Mouse (Mus musculus) stomach, postnatal 0 days (tissue): ENCODE data around the gene Rcor1. TPM values are rescaled to one million over a fixed set of nuclear protein-coding genes. Genes with fewer than 3 reads are reported as not detected.

Experiments
- ATAC-seq: fragments of 200-750 bp; cut with Nextera tagmentation; 2 replicates; pipeline ENCODE4 v1.8.0; 2017; ENCODE audit not compliant: low FRiP score, low TSS enrichment
- DNase-seq: peaks from one replicate; pipeline ENCODE4 v3.0.0-alpha.2; 2016; ENCODE audit warnings: low spot score
- H3K27ac ChIP-seq: fragments of 300-500 bp; sonication (generic); replicated peaks from 2 replicates; pipeline ENCODE4 v1.5.1; 2014; ENCODE audit warnings: mild to moderate bottlenecking, control low read depth
- H3K27me3 ChIP-seq: fragments of 300-500 bp; sonication (generic); 2 replicates; pipeline ENCODE4 v1.6.1; 2014; ENCODE audit warnings: low read length; ENCODE audit not compliant: control insufficient read depth, insufficient read depth
- H3K36me3 ChIP-seq: fragments of 300-500 bp; sonication (generic); 2 replicates; pipeline ENCODE4 v1.6.1; 2014; ENCODE audit warnings: low read length, mixed read lengths; ENCODE audit not compliant: control insufficient read depth, insufficient read depth
- H3K4me1 ChIP-seq: fragments of 300-500 bp; sonication (generic); replicated peaks from 2 replicates; pipeline ENCODE4 v1.6.1; 2014; ENCODE audit warnings: antibody characterized with exemption; ENCODE audit not compliant: control insufficient read depth, insufficient read depth
- H3K4me2 ChIP-seq: fragments of 300-500 bp; sonication (generic); replicated peaks from 2 replicates; pipeline ENCODE4 v1.6.1; 2014; ENCODE audit warnings: low read depth, mild to moderate bottlenecking, control low read depth, moderate library complexity
- H3K4me3 ChIP-seq: fragments of 300-500 bp; sonication (generic); 2 replicates; pipeline ENCODE4 v1.5.1; 2014; ENCODE audit warnings: low read depth, low read length, control low read depth
- H3K9ac ChIP-seq: fragments of 300-500 bp; sonication (generic); 2 replicates; pipeline ENCODE4 v1.6.1; 2014; ENCODE audit warnings: mild to moderate bottlenecking, low read length, control low read depth, mixed read lengths
- H3K9me3 ChIP-seq: fragments of 300-500 bp; sonication (generic); 2 replicates; pipeline ENCODE4 v1.6.1; 2016; ENCODE audit warnings: low read length; ENCODE audit not compliant: control insufficient read depth
- CTCF ChIP-seq: IDR thresholded peaks from 2 replicates; pipeline ENCODE4 v1.5.1; 2016; ENCODE audit warnings: antibody characterized with exemption, low read depth, mild to moderate bottlenecking, moderate library complexity
- EP300 ChIP-seq: optimal IDR thresholded peaks from 2 replicates; pipeline ENCODE3; 2016; ENCODE audit warnings: antibody characterized with exemption
- WGBS: fragments of 180-500 bp; shearing (Covaris S2); extraction: QIAGEN DNeasy Blood & Tissue Kit; methylation state at CpG from one replicate; pipeline ENCODE4 v1.1.7; 2014; 5-methylcytosine and 5-hydroxymethylcytosine counted together
- polyA plus RNA-seq: library from polyadenylated mRNA; unstranded; fragments of >200 nt; fragmentation: Nextera tagmentation; extraction: Ambion mirVana; gene quantifications from 2 replicates; pipeline ENCODE4 v1.2.1, GENCODE M21; 2015

Gene Rcor1
- polyA plus RNA-seq, 1 experiment from 2014 or later, result 7.9 TPM

GRCm38 (mm10) chr12:111152981-111153710 lies 114.0 kb downstream of the Rcor1 start:
- ATAC-seq, result no peak
- H3K4me3 ChIP-seq, result no peak overlapping the region
- 63% methylated on average over 7 of the region's 7 CpGs for WGBS

GRCm38 (mm10) chr12:111153946-111154345 lies 114.8 kb downstream of the Rcor1 start:
- no peak overlapping the region for H3K27ac ChIP-seq
- H3K4me1 ChIP-seq, result no peaks in the 10 kb centered on the region; the same call in 1 of the 2 replicates
- H3K36me3 ChIP-seq, result no peaks in the 10 kb centered on the region
- DNase-seq, result no peak
- H3K27me3 ChIP-seq, result no peaks in the 10 kb centered on the region
- no peak overlapping the region for H3K4me3 ChIP-seq
- TF ChIP-seq EP300 (no peak), CTCF (no peak)
- H3K9ac ChIP-seq, result no peak overlapping the region
- H3K4me2 ChIP-seq, result no peak overlapping the region
- H3K9me3 ChIP-seq, result no peaks in the 10 kb centered on the region
- WGBS, result 58% methylated on average over 5 of the region's 5 CpGs
- ATAC-seq, result no peak

More at GRCm38 (mm10) chr12:111152981-111153710, 114.0 kb downstream of the Rcor1 start:
- Histone ChIP-seq H3K4me1 (no peaks in the 10 kb centered on the region; the same call in 1 of the 2 replicates), H3K9ac (no peak overlapping the region), H3K27ac (no peak overlapping the region), H3K9me3 (no peaks in the 10 kb centered on the region), H3K36me3 (no peaks in the 10 kb centered on the region), H3K27me3 (no peaks in the 10 kb centered on the region), H3K4me2 (no peak overlapping the region)
- DNase-seq, result no peak
- no peak for TF ChIP-seq CTCF
- TF ChIP-seq EP300, result no peak

GRCm38 (mm10) chr12:111154641-111155040 lies 115.5 kb downstream of the Rcor1 start:
- Histone ChIP-seq H3K4me3 (no peak overlapping the region), H3K4me1 (no peaks in the 10 kb centered on the region), H3K9ac (no peak overlapping the region), H3K27ac (no peak overlapping the region), H3K4me2 (no peak overlapping the region), H3K27me3 (no peaks in the 10 kb centered on the region), H3K36me3 (no peaks in the 10 kb centered on the region), H3K9me3 (no peaks in the 10 kb centered on the region)
- no peak for ATAC-seq
- 93% methylated on average over 6 of the region's 6 CpGs for WGBS
- no peak for TF ChIP-seq CTCF
- TF ChIP-seq EP300, result no peak
- no peak for DNase-seq

DNA sequence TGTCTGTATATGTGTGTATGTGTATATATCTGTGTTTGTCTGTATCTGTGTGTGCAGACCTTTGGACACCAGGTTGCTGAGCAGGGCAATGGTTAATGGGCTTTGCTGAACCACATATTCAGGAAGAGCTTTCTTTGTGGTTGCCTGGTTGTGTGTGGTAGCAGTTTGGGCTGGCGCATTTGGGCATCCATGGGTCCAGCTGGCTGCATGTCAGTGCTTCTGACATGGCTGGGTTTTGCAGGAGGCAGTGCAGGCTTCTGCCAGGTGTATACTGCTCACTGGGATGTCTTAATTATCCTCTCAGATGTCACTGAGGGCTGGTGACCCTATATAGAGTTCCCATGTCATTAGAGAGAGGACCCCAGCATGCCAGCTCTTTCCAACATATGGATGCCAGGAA lies 116.6 kb downstream of the Rcor1 start:
- ATAC-seq (no peak), DNase-seq (no peak)
- WGBS, result 92% methylated on average over 1 of the region's 1 CpGs

DNA sequence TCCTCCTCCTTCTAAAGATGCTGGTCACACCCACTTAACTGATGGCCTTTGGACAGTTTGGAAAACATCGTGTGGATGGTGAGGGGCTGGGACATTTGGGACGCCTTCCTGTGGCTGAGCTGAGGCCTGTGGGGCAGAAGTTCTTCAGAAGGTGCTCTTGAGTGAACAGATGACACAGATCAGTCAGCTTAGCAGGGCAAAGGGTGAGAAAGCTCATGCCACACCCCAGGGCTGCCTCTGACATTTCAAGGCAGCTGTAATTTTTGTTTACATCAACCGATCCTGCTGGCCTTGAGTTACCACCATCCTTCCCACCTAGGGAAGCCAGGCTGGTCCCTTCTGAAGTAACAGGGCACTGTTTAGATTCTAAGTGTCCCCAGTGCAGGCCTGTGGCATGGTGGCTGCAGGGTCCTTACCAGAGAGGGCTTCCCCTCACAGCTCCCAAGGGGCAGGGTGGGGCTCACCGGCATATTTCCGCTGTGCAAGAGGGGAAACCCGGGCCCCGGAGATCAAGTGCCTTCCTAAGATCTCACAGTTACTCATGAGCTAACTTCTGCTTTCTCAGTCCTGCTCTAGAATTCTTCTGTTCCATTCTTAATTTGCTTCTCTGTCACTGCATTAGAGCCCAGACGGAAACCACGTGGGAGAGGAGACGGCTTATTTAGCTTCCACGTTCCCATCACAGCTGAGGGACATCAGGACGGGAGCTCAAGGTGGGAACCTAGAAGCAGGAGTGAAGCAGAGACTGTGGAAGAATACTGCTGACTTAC lies 120.7 kb downstream of the Rcor1 start:
- Histone ChIP-seq H3K27ac (no peak overlapping the region), H3K27me3 (no peaks in the 10 kb centered on the region), H3K9me3 (no peaks in the 10 kb centered on the region), H3K36me3 (no peaks in the 10 kb centered on the region), H3K4me1 (no peaks in the 10 kb centered on the region), H3K9ac (no peak overlapping the region), H3K4me3 (no peak overlapping the region), H3K4me2 (no peak overlapping the region)
- WGBS, result 29% methylated on average over 12 of the region's 12 CpGs
- TF ChIP-seq CTCF, result no peak
- no peak for TF ChIP-seq EP300
- no peak for ATAC-seq
- no peak for DNase-seq

More for the DNA sequence above, 116.6 kb downstream of the Rcor1 start:
- no peak overlapping the region for H3K4me3 ChIP-seq
- H3K4me1 ChIP-seq, result no peaks in the 10 kb centered on the region
- no peaks in the 10 kb centered on the region for H3K27me3 ChIP-seq
- no peak overlapping the region for H3K4me2 ChIP-seq
- H3K27ac ChIP-seq, result no peak overlapping the region
- no peaks in the 10 kb centered on the region for H3K36me3 ChIP-seq
- H3K9me3 ChIP-seq, result no peaks in the 10 kb centered on the region
- H3K9ac ChIP-seq, result no peak overlapping the region
- TF ChIP-seq CTCF, result no peak
- TF ChIP-seq EP300, result no peak

DNA sequence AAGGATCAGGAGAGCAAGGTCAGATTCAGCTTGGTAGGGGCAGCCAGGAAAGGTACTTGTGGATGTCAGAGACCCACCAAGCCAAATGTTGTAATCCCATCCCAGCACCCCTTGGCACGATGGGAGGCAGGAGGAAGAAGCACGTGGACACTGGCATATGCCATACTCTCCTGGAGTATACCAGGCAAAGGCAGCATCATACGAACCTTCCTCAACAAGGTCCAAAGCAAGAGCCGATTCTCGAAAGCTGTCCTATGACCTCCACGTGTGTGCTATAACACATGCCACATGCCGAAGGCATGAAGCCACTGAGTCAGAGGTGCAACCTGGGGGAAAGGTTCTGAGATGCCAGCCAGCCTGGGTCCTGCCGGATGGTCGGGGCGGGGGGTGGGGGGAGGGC lies 121.7 kb downstream of the Rcor1 start:
- no peak for TF ChIP-seq EP300
- no peak for TF ChIP-seq CTCF
- no peaks in the 10 kb centered on the region for H3K9me3 ChIP-seq
- no peak for DNase-seq
- ATAC-seq, result no peak
- H3K4me3 ChIP-seq, result no peak overlapping the region
- H3K27ac ChIP-seq, result no peak overlapping the region
- H3K4me1 ChIP-seq, result no peaks in the 10 kb centered on the region
- no peak overlapping the region for H3K4me2 ChIP-seq
- WGBS, result 92% methylated on average over 10 of the region's 10 CpGs
- H3K9ac ChIP-seq, result no peak overlapping the region
- no peaks in the 10 kb centered on the region for H3K27me3 ChIP-seq
- H3K36me3 ChIP-seq, result no peaks in the 10 kb centered on the region
